Mouse (Mus musculus): ENCODE results near the gene Rnf150.

The Rnf150 gene

DNA sequence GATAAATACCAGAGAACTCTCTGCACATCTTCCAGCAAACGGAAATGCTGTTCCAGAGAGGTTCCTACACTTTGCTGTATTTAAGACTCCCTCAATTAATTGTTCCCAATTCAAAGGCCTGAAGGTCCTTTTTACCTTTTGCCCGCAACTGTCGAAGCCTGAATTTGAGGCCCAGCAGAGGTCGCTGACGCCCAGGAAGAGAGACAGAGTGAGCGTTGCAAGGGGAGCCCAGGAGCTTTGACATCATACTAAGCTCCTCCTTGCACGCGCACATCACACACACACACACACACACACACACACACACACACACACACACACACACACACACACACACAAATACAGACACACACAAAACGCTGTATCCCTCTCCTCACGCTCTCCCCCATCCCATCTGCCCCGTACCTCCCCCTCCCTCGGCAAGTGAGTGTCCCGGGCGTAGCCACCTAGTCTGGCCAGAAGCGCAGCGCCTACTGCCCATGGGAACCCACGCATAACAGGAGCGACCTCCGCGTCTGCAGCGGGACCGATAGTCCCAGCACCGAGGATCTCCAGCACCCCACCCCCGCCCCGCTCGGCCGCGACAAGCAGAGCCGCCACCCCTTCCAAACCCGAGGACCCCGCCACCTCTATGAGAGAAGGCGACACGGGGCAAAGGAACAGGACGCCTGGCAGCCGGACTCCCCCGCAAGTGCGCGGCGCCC is at the start of gene Rnf150:
Rnf150 (plus strand) TSS at position 316 of the 704 bp plus-strand sequence.
- peak; percentile 90 to 92 for DNase-seq (ENCODE audit: low spot score in 2 of 2)

GRCm38 (mm10) chr8:82826135-82827046 is 36.8 kb upstream of the Rnf150 start:
- DNase-seq (ENCODE audit: low spot score in 2 of 2), result no peak

DNA sequence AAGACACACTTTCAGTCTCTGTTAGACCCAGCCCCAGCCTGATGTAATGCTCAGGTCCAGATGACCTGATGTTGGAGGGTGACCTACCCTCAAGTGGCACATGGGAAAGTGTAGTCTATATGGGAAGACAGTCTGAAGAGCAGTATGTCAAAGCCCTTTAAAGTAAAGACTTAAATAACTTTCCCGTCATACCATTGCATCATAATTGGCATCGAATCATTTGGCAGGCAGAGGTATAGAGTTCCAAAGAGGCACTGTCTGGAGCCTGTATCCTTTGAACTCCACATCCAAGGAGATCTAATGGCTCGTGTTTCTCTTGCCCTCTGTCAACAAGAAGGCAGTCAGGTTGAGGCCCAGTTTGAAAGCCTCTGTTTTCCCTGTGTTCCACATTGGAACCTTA is 22.7 kb upstream of the Rnf150 start:
- DNase-seq (ENCODE audit: low spot score in 2 of 2), result no peak

GRCm38 (mm10) chr8:82840963-82841362 is 22.2 kb upstream of the Rnf150 start:
- DNase-seq (ENCODE audit: low spot score in 2 of 2), result no peak

DNA sequence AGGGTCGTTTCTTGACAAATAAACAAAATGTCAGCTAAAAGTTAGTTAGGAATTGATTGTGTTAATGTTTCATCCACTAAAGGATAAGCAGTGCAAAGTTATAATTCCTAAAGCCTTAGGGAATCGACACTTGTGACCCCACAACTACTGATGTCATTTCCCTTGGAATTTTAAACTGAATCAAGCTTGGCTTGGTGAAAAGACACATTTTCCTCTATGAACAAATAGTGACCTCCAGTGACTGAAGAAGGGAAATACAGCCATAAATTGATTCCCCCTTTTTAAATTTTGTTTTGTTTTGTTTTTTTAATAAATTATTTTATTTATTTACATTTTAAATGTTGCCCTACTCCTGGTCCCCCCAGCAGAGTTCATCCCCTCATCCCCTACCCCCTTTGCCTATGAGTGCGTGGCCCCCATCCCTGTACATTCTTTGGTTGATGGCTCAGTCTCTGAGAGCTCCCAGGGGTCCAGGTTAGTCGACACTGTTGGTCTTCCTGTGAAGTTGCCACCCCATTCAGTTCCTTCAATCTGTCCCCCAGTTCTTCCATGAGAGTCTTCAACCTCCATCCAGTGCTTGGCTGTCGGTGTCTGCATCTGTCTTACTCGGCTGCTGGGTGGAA is 21.5 kb upstream of the Rnf150 start:
- no peak for DNase-seq (ENCODE audit: low spot score in 2 of 2)

GRCm38 (mm10) chr8:82843697-82844096 is 19.5 kb upstream of the Rnf150 start:
- no peak for DNase-seq (ENCODE audit: low spot score in 2 of 2)

DNA sequence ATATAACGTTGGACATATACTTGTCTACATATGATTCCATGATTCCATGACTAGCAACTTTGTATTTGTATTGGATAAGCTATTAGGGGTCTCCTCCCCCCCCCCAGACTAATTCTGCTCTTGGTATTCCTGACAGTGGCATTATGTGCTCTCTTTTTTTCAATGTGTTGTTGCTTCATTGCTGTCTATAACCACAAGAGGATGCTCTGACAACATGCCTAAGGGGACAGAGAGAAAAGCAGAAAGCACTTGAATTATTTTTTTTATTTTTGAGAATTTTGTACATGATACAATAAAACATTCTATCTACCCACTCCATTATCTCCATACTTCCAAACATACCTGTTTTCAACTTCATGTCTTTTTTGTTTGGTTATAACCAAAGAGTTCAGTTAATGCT is 18.7 kb upstream of the Rnf150 start:
- DNase-seq (ENCODE audit: low spot score in 2 of 2), result no peak

GRCm38 (mm10) chr8:82846098-82846497 is 17.1 kb upstream of the Rnf150 start:
- DNase-seq (ENCODE audit: low spot score in 2 of 2), result no peak

DNA sequence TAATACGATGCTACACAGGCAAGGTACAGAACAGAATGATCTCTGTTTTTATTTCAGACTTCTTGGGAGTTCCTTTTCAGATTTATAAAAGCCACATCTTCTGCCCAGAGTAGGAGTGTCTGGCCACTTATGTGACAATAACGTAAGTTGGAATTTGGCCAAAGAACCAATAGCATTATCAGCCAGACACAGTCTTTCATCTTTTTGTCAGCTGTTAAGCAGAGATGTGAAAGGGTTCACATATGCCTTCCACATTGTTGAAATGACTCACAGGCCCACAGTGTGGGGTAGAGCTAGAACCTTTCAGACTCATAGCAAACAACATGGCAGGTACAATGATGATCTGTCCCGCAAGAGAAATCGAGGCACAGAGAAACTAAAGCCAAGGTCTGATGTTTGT is 16.4 kb upstream of the Rnf150 start:
- no peak for DNase-seq (ENCODE audit: low spot score in 2 of 2)

- DNase-seq (ENCODE audit: low spot score in 2 of 2), result no peak
Measured at GRCm38 (mm10) chr8:82858541-82859342, 4.4 kb upstream of the Rnf150 start.

- DNase-seq (ENCODE audit: low spot score in 2 of 2), result no peak
Measured at GRCm38 (mm10) chr8:82859343-82859620, 3.9 kb upstream of the Rnf150 start.

- peak; percentile 67 to 70 for DNase-seq (ENCODE audit: low spot score in 2 of 2)
Measured at GRCm38 (mm10) chr8:82863745-82864520, 777 bp downstream of the Rnf150 start.

DNA sequence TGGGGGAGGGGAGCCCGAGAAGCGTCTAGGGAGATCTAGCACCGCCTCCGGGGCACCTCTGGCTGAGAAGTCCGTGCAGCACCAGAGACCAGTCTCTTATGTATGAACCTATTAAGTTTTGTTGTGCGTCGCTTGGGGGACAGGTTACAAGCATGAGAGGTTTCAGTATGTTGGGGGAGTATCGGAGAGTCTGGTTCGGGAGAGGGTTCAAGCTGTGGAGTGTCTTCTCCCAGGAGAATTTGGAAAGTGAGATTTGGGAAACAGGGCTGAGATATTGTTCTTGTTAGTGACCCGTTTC is 1.3 kb downstream of the Rnf150 start:
- DNase-seq (ENCODE audit: low spot score in 2 of 2), result no peak

GRCm38 (mm10) chr8:82865239-82865638 is 2.1 kb downstream of the Rnf150 start:
- peak; percentile 45 to 60 for DNase-seq (ENCODE audit: low spot score in 2 of 2)

- DNase-seq (ENCODE audit: low spot score in 2 of 2), result no peak
Measured at GRCm38 (mm10) chr8:82866251-82866650, 3.1 kb downstream of the Rnf150 start.

DNA sequence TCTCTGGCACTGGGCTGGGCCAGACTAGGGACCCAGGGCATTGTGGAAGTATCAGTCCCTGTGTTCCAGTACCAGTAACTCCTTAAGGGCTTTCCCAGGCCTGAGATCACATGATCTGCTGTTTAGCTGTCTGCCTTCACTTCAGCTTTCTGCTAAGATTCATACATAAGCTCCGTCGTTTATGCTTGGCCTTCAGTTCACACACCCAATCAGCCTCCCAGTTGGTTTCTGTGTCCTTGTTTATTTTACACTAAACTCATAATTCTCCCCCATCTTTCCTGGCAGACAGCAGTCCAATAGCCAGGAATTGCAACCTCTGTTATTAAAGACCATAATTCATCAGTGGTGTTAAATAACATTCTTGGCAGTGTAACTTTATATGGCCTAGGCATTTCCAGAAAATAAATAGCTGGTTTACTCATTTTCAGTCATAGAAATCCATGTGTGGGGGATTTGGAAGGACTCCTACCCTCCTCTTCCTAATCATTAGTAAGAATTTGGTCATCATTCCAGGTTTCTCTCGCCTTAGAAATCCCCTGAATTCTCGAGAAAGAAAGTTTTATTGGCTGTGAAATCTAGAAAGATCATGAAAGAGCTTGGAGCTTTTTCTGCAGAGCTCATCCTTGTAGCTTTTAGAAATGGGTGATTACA is 7.8 kb downstream of the Rnf150 start:
- no peak for DNase-seq (ENCODE audit: low spot score in 2 of 2)

GRCm38 (mm10) chr8:82871986-82872385 is 8.8 kb downstream of the Rnf150 start:
- no peak for DNase-seq (ENCODE audit: low spot score in 2 of 2)

- DNase-seq (ENCODE audit: low spot score in 2 of 2), result no peak
Measured at GRCm38 (mm10) chr8:82874102-82874501, 10.9 kb downstream of the Rnf150 start.

GRCm38 (mm10) chr8:82875135-82875534 is 12.0 kb downstream of the Rnf150 start:
- no peak for DNase-seq (ENCODE audit: low spot score in 2 of 2)

- DNase-seq (ENCODE audit: low spot score in 2 of 2), result no peak
Measured at GRCm38 (mm10) chr8:82884480-82884879, 21.3 kb downstream of the Rnf150 start.

- no peak for DNase-seq (ENCODE audit: low spot score in 2 of 2)
Measured at GRCm38 (mm10) chr8:82887234-82887633, 24.1 kb downstream of the Rnf150 start.
